In genomic region chr4:135943389-135943788, GRCm38 (mm10) we compare ENCODE assay signal across 16 mouse cellular contexts. TPM values are rescaled to one million over a fixed set of nuclear protein-coding genes. Genes with fewer than 3 reads are reported as not detected.
DNase-seq lines count a peak whose midpoint lies in the region; ATAC-seq and TF ChIP-seq lines count a peak whose summit lies in the region.
"Had no signal": no experiment of that assay in that cellular context is flagged by ENCODE, and none has a peak within 500 bp of the region (broad histone marks: within the 10 kb centered on the region; RNA-seq: fewer than 3 reads in every experiment).

No protein-coding gene starts in this region.

- no peak for TF ChIP-seq CTCF in stomach, postnatal 0 days (IDR thresholded peaks at IDR 0.05; ENCODE audit: low read depth)

- H3K9ac ChIP-seq in heart, embryonic 11.5 days (ENCODE audit: low read depth, low read length): no peak overlapping the region
- H3K9ac ChIP-seq in stomach, embryonic 15.5 days: no peak overlapping the region
- H3K9ac ChIP-seq in stomach, postnatal 0 days (ENCODE audit: low read length): no peak overlapping the region
- no peak overlapping the region for H3K9ac ChIP-seq in stomach, embryonic 16.5 days (ENCODE audit: low read length)
- H3K9ac ChIP-seq: hindbrain, embryonic 15.5 days; neural tube, embryonic 12.5 days had no signal

- no peak overlapping the region for H3K4me3 ChIP-seq in heart, embryonic 11.5 days (ENCODE audit: low read depth, low read length)
- H3K4me3 ChIP-seq in stomach, embryonic 15.5 days (replicated peaks): no peak overlapping the region
- H3K4me3 ChIP-seq in stomach, postnatal 0 days (ENCODE audit: low read depth, low read length): no peak overlapping the region
- H3K4me3 ChIP-seq in stomach, embryonic 16.5 days (replicated peaks; ENCODE audit: low read length): no peak overlapping the region
- H3K4me3 ChIP-seq: hindbrain, embryonic 15.5 days; megakaryocyte, embryonic 14.5 days; neural tube, embryonic 12.5 days had no signal

- ATAC-seq in heart, embryonic 11.5 days (replicated peaks; ENCODE audit: insufficient number of reproducible peaks, low FRiP score, low TSS enrichment): no peak
- ATAC-seq in stomach, embryonic 15.5 days (ENCODE audit: insufficient read depth, low FRiP score, low read depth): no peak
- ATAC-seq in stomach, postnatal 0 days (ENCODE audit: low FRiP score, low TSS enrichment): no peak
- ATAC-seq in stomach, embryonic 16.5 days (ENCODE audit: insufficient read depth, low FRiP score): no peak

- no peak overlapping the region; the same call in 1 of the 2 replicates for H3K27ac ChIP-seq in heart, embryonic 11.5 days (ENCODE audit: low read depth, low read length)
- 0 out of 2 replicates have a peak overlapping the region, but pooled peaks have one; percentile 16 for H3K27ac ChIP-seq in stomach, embryonic 15.5 days
- no peak overlapping the region for H3K27ac ChIP-seq in stomach, postnatal 0 days (replicated peaks)
- peak overlapping the region; percentile 5; the same call in 1 of the 2 replicates for H3K27ac ChIP-seq in stomach, embryonic 16.5 days (ENCODE audit: low read length)
- H3K27ac ChIP-seq: hindbrain, embryonic 15.5 days; neural tube, embryonic 12.5 days had no signal

- no peaks in the 10 kb centered on the region for H3K9me3 ChIP-seq in heart, embryonic 11.5 days (replicated peaks; ENCODE audit: control insufficient read depth, low read length)
- H3K9me3 ChIP-seq in stomach, embryonic 15.5 days: no peaks in the 10 kb centered on the region
- no peaks in the 10 kb centered on the region for H3K9me3 ChIP-seq in stomach, postnatal 0 days (ENCODE audit: control insufficient read depth, low read length)
- H3K9me3 ChIP-seq in stomach, embryonic 16.5 days (replicated peaks; ENCODE audit: control insufficient read depth, low read length): no peaks in the 10 kb centered on the region
- H3K9me3 ChIP-seq: hindbrain, embryonic 15.5 days; megakaryocyte, embryonic 14.5 days; neural tube, embryonic 12.5 days had no signal

- TF ChIP-seq EP300 in stomach, postnatal 0 days (optimal IDR thresholded peaks at IDR 0.05): no peak

- H3K4me1 ChIP-seq in heart, embryonic 11.5 days (ENCODE audit: control insufficient read depth, insufficient read depth, low read length): peaks cover 7% of the 10 kb centered on the region
- peaks cover 9% of the 10 kb centered on the region for H3K4me1 ChIP-seq in stomach, embryonic 15.5 days
- 0 out of 2 replicates have a peak, but pooled peaks cover 2% of the 10 kb centered on the region for H3K4me1 ChIP-seq in stomach, postnatal 0 days (replicated peaks; ENCODE audit: control insufficient read depth, insufficient read depth)
- H3K4me1 ChIP-seq in stomach, embryonic 16.5 days (ENCODE audit: control insufficient read depth, insufficient read depth, low read length): 0 out of 2 replicates have a peak, but pooled peaks cover 2% of the 10 kb centered on the region

- peaks cover 10% of the 10 kb centered on the region; the same call in 1 of the 2 replicates for H3K36me3 ChIP-seq in heart, embryonic 11.5 days (ENCODE audit: control insufficient read depth, insufficient read depth, low read length)
- peaks cover 13% of the 10 kb centered on the region for H3K36me3 ChIP-seq in stomach, embryonic 15.5 days
- H3K36me3 ChIP-seq in stomach, postnatal 0 days (ENCODE audit: control insufficient read depth, insufficient read depth, low read length): peaks cover 6% of the 10 kb centered on the region
- no peaks in the 10 kb centered on the region for H3K36me3 ChIP-seq in stomach, embryonic 16.5 days (ENCODE audit: control insufficient read depth, insufficient read depth, low read length)

- no peak overlapping the region for H3K4me2 ChIP-seq in heart, embryonic 11.5 days
- no peak overlapping the region for H3K4me2 ChIP-seq in stomach, embryonic 15.5 days
- no peak overlapping the region for H3K4me2 ChIP-seq in stomach, postnatal 0 days (replicated peaks; ENCODE audit: low read depth)
- no peak overlapping the region for H3K4me2 ChIP-seq in stomach, embryonic 16.5 days (ENCODE audit: low read depth, low read length)
- H3K4me2 ChIP-seq: hindbrain, embryonic 15.5 days; liver, embryonic 11.5 days; neural tube, embryonic 12.5 days had no signal

- no peaks in the 10 kb centered on the region for H3K27me3 ChIP-seq in heart, embryonic 11.5 days (ENCODE audit: control insufficient read depth, insufficient read depth, low read length)
- no peaks in the 10 kb centered on the region for H3K27me3 ChIP-seq in stomach, embryonic 15.5 days (replicated peaks)
- no peaks in the 10 kb centered on the region for H3K27me3 ChIP-seq in stomach, postnatal 0 days (ENCODE audit: control insufficient read depth, insufficient read depth, low read length)
- H3K27me3 ChIP-seq in stomach, embryonic 16.5 days (ENCODE audit: control insufficient read depth, insufficient read depth, low read length): no peaks in the 10 kb centered on the region
- H3K27me3 ChIP-seq: CH12.LX; hindbrain, embryonic 15.5 days; megakaryocyte, embryonic 14.5 days; neural tube, embryonic 12.5 days had no signal

- 36% methylated on average over 4 of the region's 4 CpGs for whole genome bisulfite sequencing in heart, embryonic 11.5 days (ENCODE audit: insufficient replicate concordance)
- 47% methylated on average over 4 of the region's 4 CpGs for WGBS in stomach, embryonic 15.5 days
- WGBS in stomach, postnatal 0 days: 46% methylated on average over 4 of the region's 4 CpGs
- WGBS in stomach, embryonic 16.5 days: 55% methylated on average over 4 of the region's 4 CpGs

- DNase-seq in cerebellum, adult 11-12 months: peak; percentile 43
- no peak for DNase-seq in cerebellum, adult 11 months
- DNase-seq in heart, adult 11 months: peak; percentile 97
- no peak for DNase-seq in stomach, postnatal 0 days (ENCODE audit: low spot score)
- no peak for DNase-seq in spleen, postnatal 10 days (ENCODE audit: low spot score in 2 of 2)
- DNase-seq: adrenal gland, postnatal 14 days; kidney, adult 18-20 months; kidney, postnatal 36 days had no signal

RNA-seq across cellular contexts. Expression of gene Hmgcl, which starts 2.9 kb away (rescaled TPM):
- polyA plus RNA-seq in heart, embryonic 11.5 days (2014; fragmentation: Nextera tagmentation; extraction: Ambion mirVana): 75.9 and 84.0 TPM in 2 replicates
- 88.5 and 90.4 TPM in 2 replicates for polyA plus RNA-seq in stomach, embryonic 15.5 days (2015; fragmentation: Nextera tagmentation; extraction: Ambion mirVana)
- 154 and 163 TPM in 2 replicates for polyA plus RNA-seq in stomach, postnatal 0 days (2015; fragmentation: Nextera tagmentation; extraction: Ambion mirVana)
- polyA plus RNA-seq in stomach, embryonic 16.5 days (2015; fragmentation: Nextera tagmentation; extraction: Ambion mirVana): 97.5 and 107 TPM in 2 replicates

RNA-seq across cellular contexts. Expression of gene Gale, which starts 20.1 kb away (rescaled TPM):
- 30.2 and 31.8 TPM in 2 replicates for polyA plus RNA-seq in heart, embryonic 11.5 days (2014; fragmentation: Nextera tagmentation; extraction: Ambion mirVana)
- 90.9 and 92.1 TPM in 2 replicates for polyA plus RNA-seq in stomach, embryonic 15.5 days (2015; fragmentation: Nextera tagmentation; extraction: Ambion mirVana)
- 161 and 166 TPM in 2 replicates for polyA plus RNA-seq in stomach, postnatal 0 days (2015; fragmentation: Nextera tagmentation; extraction: Ambion mirVana)
- 109 and 136 TPM in 2 replicates for polyA plus RNA-seq in stomach, embryonic 16.5 days (2015; fragmentation: Nextera tagmentation; extraction: Ambion mirVana)

RNA-seq across cellular contexts. Expression of gene Fuca1, which starts 22.9 kb away (rescaled TPM):
- 42.4 and 46.5 TPM in 2 replicates for polyA plus RNA-seq in heart, embryonic 11.5 days (2014; fragmentation: Nextera tagmentation; extraction: Ambion mirVana)
- 93.2 and 96.3 TPM in 2 replicates for polyA plus RNA-seq in stomach, embryonic 15.5 days (2015; fragmentation: Nextera tagmentation; extraction: Ambion mirVana)
- polyA plus RNA-seq in stomach, postnatal 0 days (2015; fragmentation: Nextera tagmentation; extraction: Ambion mirVana): 171 and 179 TPM in 2 replicates
- polyA plus RNA-seq in stomach, embryonic 16.5 days (2015; fragmentation: Nextera tagmentation; extraction: Ambion mirVana): 98.9 and 132 TPM in 2 replicates

RNA-seq across cellular contexts. Expression of gene Lypla2, which starts 29.0 kb away (rescaled TPM):
- polyA plus RNA-seq in heart, embryonic 11.5 days (2014; fragmentation: Nextera tagmentation; extraction: Ambion mirVana): 68.6 and 71.5 TPM in 2 replicates
- 102 and 105 TPM in 2 replicates for polyA plus RNA-seq in stomach, embryonic 15.5 days (2015; fragmentation: Nextera tagmentation; extraction: Ambion mirVana)
- polyA plus RNA-seq in stomach, postnatal 0 days (2015; fragmentation: Nextera tagmentation; extraction: Ambion mirVana): 88.6 and 89.6 TPM in 2 replicates
- 94.9 and 97.8 TPM in 2 replicates for polyA plus RNA-seq in stomach, embryonic 16.5 days (2015; fragmentation: Nextera tagmentation; extraction: Ambion mirVana)

RNA-seq across cellular contexts. Expression of gene Pithd1, which starts 43.7 kb away (rescaled TPM):
- polyA plus RNA-seq in heart, embryonic 11.5 days (2014; fragmentation: Nextera tagmentation; extraction: Ambion mirVana): 46.0 and 51.9 TPM in 2 replicates
- polyA plus RNA-seq in stomach, embryonic 15.5 days (2015; fragmentation: Nextera tagmentation; extraction: Ambion mirVana): 50.3 and 55.1 TPM in 2 replicates
- 40.1 and 40.7 TPM in 2 replicates for polyA plus RNA-seq in stomach, postnatal 0 days (2015; fragmentation: Nextera tagmentation; extraction: Ambion mirVana)
- 39.0 and 44.8 TPM in 2 replicates for polyA plus RNA-seq in stomach, embryonic 16.5 days (2015; fragmentation: Nextera tagmentation; extraction: Ambion mirVana)

Comparison
In these comparisons a context has a peak if more than half of its experiments do, and no peak if none do; other contexts are left out.
1. DNase-seq: peak in cerebellum, adult 11-12 months (single experiment) and heart, adult 11 months (single experiment); none in cerebellum, adult 11 months (single experiment), stomach, postnatal 0 days (single experiment) and spleen, postnatal 10 days (0 of 2).
2. H3K27ac ChIP-seq: peak in stomach, embryonic 15.5 days (single experiment) and stomach, embryonic 16.5 days (single experiment); none in heart, embryonic 11.5 days (single experiment) and stomach, postnatal 0 days (single experiment).